Mouse (Mus musculus) induced T-regulatory cell, adult 2 months (primary cell): ENCODE data around the gene Kpnb1.

Source experiments
- DNase-seq: peaks from one replicate; pipeline ENCODE4 v3.0.0-alpha.2; 2012; ENCODE audit warnings: low read depth

The Kpnb1 gene

GRCm38 (mm10) chr11:97140811-97141210, 46.9 kb downstream of the Kpnb1 start:
- DNase-seq = peak; percentile 81

GRCm38 (mm10) chr11:97139256-97139655, 48.4 kb downstream of the Kpnb1 start:
- no peak for DNase-seq

GRCm38 (mm10) chr11:97138554-97139226, 49.0 kb downstream of the Kpnb1 start:
- no peak for DNase-seq

GRCm38 (mm10) chr11:97133270-97133669, 54.4 kb downstream of the Kpnb1 start:
- peak; percentile 58 for DNase-seq

GRCm38 (mm10) chr11:97132185-97132584, 55.5 kb downstream of the Kpnb1 start:
- DNase-seq = no peak

- DNase-seq = peak; percentile 66
These were observed 56.0 kb downstream of the Kpnb1 start for GRCm38 (mm10) chr11:97131683-97132082.

GRCm38 (mm10) chr11:97130318-97130717, 57.4 kb downstream of the Kpnb1 start:
- DNase-seq = peak; percentile 60

- peak; percentile 79 for DNase-seq
These were observed 58.7 kb downstream of the Kpnb1 start for GRCm38 (mm10) chr11:97128956-97129355.

- DNase-seq = peak; percentile 56
These were observed 60.0 kb downstream of the Kpnb1 start for GRCm38 (mm10) chr11:97127470-97128223.

- DNase-seq = peak; percentile 94
These were observed 60.8 kb downstream of the Kpnb1 start for GRCm38 (mm10) chr11:97126645-97127468.

- DNase-seq = peak; percentile 57
These were observed 63.2 kb downstream of the Kpnb1 start for GRCm38 (mm10) chr11:97124266-97125036.

- DNase-seq = peak; percentile 78
These were observed 64.3 kb downstream of the Kpnb1 start for GRCm38 (mm10) chr11:97123282-97123890.

GRCm38 (mm10) chr11:97120641-97121040, 67.0 kb downstream of the Kpnb1 start:
- no peak for DNase-seq

GRCm38 (mm10) chr11:97120221-97120620, 67.5 kb downstream of the Kpnb1 start:
- DNase-seq = no peak

- DNase-seq = peak; percentile 74
These were observed 71.9 kb downstream of the Kpnb1 start for GRCm38 (mm10) chr11:97115797-97116196.

- DNase-seq = peak; percentile 84
These were observed 72.7 kb downstream of the Kpnb1 start, which contains the start of gene Tbx21 for GRCm38 (mm10) chr11:97114671-97115601. Tbx21 (minus strand) TSS chr11:97115331.

- peak; percentile 67 for DNase-seq
These were observed 75.1 kb downstream of the Kpnb1 start for GRCm38 (mm10) chr11:97112519-97113125.
